Mouse (Mus musculus): ENCODE measurements around the gene Cmtr1. TPM values are rescaled to one million over a fixed set of nuclear protein-coding genes. Genes with fewer than 3 reads are reported as not detected.

The Cmtr1 gene
- polyA plus RNA-seq, 1 experiment from 2014 or later: 114 TPM

- H3K36me3 ChIP-seq (ENCODE audit: control insufficient read depth, insufficient read depth, low read length): peaks cover 3% of the 10 kb centered on the region; the same call in 1 of the 2 replicates
- H3K9ac ChIP-seq (replicated peaks; ENCODE audit: low read depth, low read length): no peak overlapping the region
- ATAC-seq (ENCODE audit: low read depth): no peak
- no peak overlapping the region for H3K27ac ChIP-seq (ENCODE audit: low read depth, low read length)
- no peaks in the 10 kb centered on the region for H3K27me3 ChIP-seq (ENCODE audit: control insufficient read depth, insufficient read depth, low read length)
- 84% methylated on average over 2 of the region's 2 CpGs for WGBS
- no peak overlapping the region for H3K4me2 ChIP-seq (ENCODE audit: low read depth, low read length)
- peaks cover 5% of the 10 kb centered on the region; the same call in 1 of the 2 replicates for H3K4me1 ChIP-seq (ENCODE audit: control insufficient read depth, insufficient read depth, low read length)
- no peaks in the 10 kb centered on the region for H3K9me3 ChIP-seq (ENCODE audit: control insufficient read depth, low read length)
- H3K4me3 ChIP-seq (ENCODE audit: low read depth, low read length): no peak overlapping the region
Measured at GRCm38 (mm10) chr17:29658249-29658648, 2.1 kb upstream of the Cmtr1 start.

DNA sequence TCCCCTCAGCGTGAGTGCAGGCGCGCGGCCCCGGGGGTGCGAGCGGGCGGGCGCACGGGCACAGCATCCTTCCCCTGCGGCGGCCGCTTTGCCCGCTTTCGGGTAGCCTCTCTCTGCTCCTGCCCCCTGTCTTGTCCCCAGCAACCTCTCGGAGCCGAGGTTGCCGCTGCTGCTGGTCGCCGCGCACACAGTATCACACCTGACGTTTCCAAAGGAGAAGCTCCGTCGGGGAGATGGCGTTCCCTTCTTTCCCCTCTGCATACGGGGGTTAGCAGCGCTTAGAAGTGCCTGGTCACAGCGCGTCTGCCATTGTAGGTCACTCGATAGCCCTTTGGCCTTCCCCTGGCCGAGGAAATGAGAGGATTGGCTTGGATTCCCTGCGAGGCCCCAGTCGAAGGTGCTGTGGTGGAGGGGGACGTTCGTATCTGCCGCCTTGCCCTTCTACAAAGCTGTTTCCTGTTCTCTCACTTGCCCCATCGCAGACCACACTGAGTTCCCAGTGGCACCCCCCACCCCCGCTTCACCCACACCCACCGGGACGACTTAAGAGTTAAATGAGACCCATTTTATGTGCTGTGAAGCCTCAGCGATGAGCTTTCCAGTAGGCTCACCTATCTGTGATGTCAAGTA, 482 bp downstream of the Cmtr1 start:
- Histone ChIP-seq H3K9me3 (ENCODE audit: control insufficient read depth, low read length) (no peaks in the 10 kb centered on the region), H3K27me3 (ENCODE audit: control insufficient read depth, insufficient read depth, low read length) (no peaks in the 10 kb centered on the region), H3K36me3 (ENCODE audit: control insufficient read depth, insufficient read depth, low read length) (peaks cover 4% of the 10 kb centered on the region; the same call in 1 of the 2 replicates), H3K27ac (ENCODE audit: low read depth, low read length) (peak overlapping the region; percentile 85), H3K9ac (replicated peaks; ENCODE audit: low read depth, low read length) (peak overlapping the region; percentile 92), H3K4me2 (ENCODE audit: low read depth, low read length) (peak overlapping the region; percentile 91), H3K4me1 (ENCODE audit: control insufficient read depth, insufficient read depth, low read length) (peaks cover 5% of the 10 kb centered on the region; the same call in 1 of the 2 replicates), H3K4me3 (ENCODE audit: low read depth, low read length) (peak overlapping the region; percentile 78)
- no peak; the same call in 1 of the 2 replicates for ATAC-seq (ENCODE audit: low read depth)
- WGBS: under 1% methylated on average over 40 of the region's 41 CpGs

GRCm38 (mm10) chr17:29662145-29662544, 1.8 kb downstream of the Cmtr1 start:
- no peak for ATAC-seq (ENCODE audit: low read depth)
- WGBS: 91% methylated on average over 6 of the region's 6 CpGs
- Histone ChIP-seq H3K9ac (replicated peaks; ENCODE audit: low read depth, low read length) (no peak overlapping the region), H3K4me2 (ENCODE audit: low read depth, low read length) (no peak overlapping the region), H3K27ac (ENCODE audit: low read depth, low read length) (no peak overlapping the region), H3K9me3 (ENCODE audit: control insufficient read depth, low read length) (no peaks in the 10 kb centered on the region), H3K27me3 (ENCODE audit: control insufficient read depth, insufficient read depth, low read length) (no peaks in the 10 kb centered on the region), H3K4me3 (ENCODE audit: low read depth, low read length) (no peak overlapping the region), H3K4me1 (ENCODE audit: control insufficient read depth, insufficient read depth, low read length) (peaks cover 5% of the 10 kb centered on the region; the same call in 1 of the 2 replicates), H3K36me3 (ENCODE audit: control insufficient read depth, insufficient read depth, low read length) (peaks cover 4% of the 10 kb centered on the region)

DNA sequence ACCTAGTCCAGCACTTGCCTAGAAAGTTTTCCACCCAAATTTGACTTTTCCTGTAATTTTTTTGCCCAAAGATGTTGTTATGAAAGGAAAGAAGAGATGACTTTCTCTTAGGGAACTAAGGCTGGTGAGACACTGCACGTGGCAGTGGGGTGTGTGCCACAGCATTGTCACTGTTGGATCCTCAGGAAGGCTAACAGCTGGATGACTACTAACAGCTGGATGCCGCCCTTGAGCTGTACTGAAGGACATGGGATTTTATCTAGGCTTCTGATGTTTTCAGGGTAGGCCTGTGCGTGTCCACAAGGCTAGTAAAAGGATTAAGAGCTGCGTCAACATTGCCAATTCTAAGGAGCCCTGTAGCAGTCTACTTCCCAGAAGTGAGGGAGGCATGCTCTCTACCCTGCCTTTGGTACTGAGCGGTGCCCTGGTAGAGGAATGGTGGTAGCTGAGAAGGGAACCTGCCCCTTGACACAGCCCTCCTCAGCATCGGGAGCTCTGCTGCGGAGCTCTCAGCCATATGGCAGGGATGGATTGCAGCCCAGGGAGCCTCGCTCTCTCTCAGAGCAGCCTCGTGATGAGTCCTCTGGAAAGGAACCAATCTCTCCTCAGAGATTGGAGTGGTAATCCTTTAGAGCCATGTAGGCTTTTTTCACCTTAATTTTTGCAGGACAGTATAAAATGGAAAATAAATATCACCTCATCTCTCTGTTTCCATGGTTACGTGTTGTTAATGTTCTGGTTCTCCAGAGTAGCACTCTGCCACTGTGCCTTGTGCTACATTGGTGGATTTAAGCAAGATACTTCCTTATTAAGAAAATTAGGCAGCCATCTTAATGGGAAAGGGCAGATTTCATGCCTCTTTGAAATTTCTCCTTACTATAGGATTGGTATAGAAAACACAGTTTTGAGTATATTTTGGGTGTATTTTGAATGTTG, 7.9 kb downstream of the Cmtr1 start:
- Histone ChIP-seq H3K4me1 (ENCODE audit: control insufficient read depth, insufficient read depth, low read length) (peaks cover 9% of the 10 kb centered on the region; the same call in 1 of the 2 replicates), H3K27ac (ENCODE audit: low read depth, low read length) (peak overlapping the region; percentile 69), H3K4me3 (ENCODE audit: low read depth, low read length) (no peak overlapping the region), H3K27me3 (ENCODE audit: control insufficient read depth, insufficient read depth, low read length) (no peaks in the 10 kb centered on the region), H3K9me3 (ENCODE audit: control insufficient read depth, low read length) (no peaks in the 10 kb centered on the region), H3K36me3 (ENCODE audit: control insufficient read depth, insufficient read depth, low read length) (peaks cover 1% of the 10 kb centered on the region; the same call in 1 of the 2 replicates), H3K4me2 (ENCODE audit: low read depth, low read length) (no peak overlapping the region), H3K9ac (replicated peaks; ENCODE audit: low read depth, low read length) (no peak overlapping the region; the same call in 1 of the 2 replicates)
- WGBS: 63% methylated on average over 10 of the region's 10 CpGs
- ATAC-seq (ENCODE audit: low read depth): peak; percentile 58; the same call in 1 of the 2 replicates

GRCm38 (mm10) chr17:29669030-29669429, 8.6 kb downstream of the Cmtr1 start:
- Histone ChIP-seq H3K9ac (replicated peaks; ENCODE audit: low read depth, low read length) (no peak overlapping the region), H3K9me3 (ENCODE audit: control insufficient read depth, low read length) (no peaks in the 10 kb centered on the region), H3K4me2 (ENCODE audit: low read depth, low read length) (no peak overlapping the region), H3K4me3 (ENCODE audit: low read depth, low read length) (no peak overlapping the region), H3K27ac (ENCODE audit: low read depth, low read length) (no peak overlapping the region), H3K27me3 (ENCODE audit: control insufficient read depth, insufficient read depth, low read length) (no peaks in the 10 kb centered on the region), H3K36me3 (ENCODE audit: control insufficient read depth, insufficient read depth, low read length) (peaks cover 2% of the 10 kb centered on the region; the same call in 1 of the 2 replicates), H3K4me1 (ENCODE audit: control insufficient read depth, insufficient read depth, low read length) (peaks cover 9% of the 10 kb centered on the region; the same call in 1 of the 2 replicates)
- no peak for ATAC-seq (ENCODE audit: low read depth)
- WGBS: 89% methylated on average over 4 of the region's 4 CpGs

- H3K36me3 ChIP-seq (ENCODE audit: control insufficient read depth, insufficient read depth, low read length): peaks cover 9% of the 10 kb centered on the region
- no peaks in the 10 kb centered on the region for H3K27me3 ChIP-seq (ENCODE audit: control insufficient read depth, insufficient read depth, low read length)
- peaks cover 9% of the 10 kb centered on the region; the same call in 1 of the 2 replicates for H3K4me1 ChIP-seq (ENCODE audit: control insufficient read depth, insufficient read depth, low read length)
- H3K4me2 ChIP-seq (ENCODE audit: low read depth, low read length): no peak overlapping the region
- no peak overlapping the region for H3K9ac ChIP-seq (replicated peaks; ENCODE audit: low read depth, low read length)
- no peaks in the 10 kb centered on the region for H3K9me3 ChIP-seq (ENCODE audit: control insufficient read depth, low read length)
- H3K27ac ChIP-seq (ENCODE audit: low read depth, low read length): no peak overlapping the region
- H3K4me3 ChIP-seq (ENCODE audit: low read depth, low read length): no peak overlapping the region
- ATAC-seq (ENCODE audit: low read depth): no peak
Measured at GRCm38 (mm10) chr17:29669936-29670335, 9.5 kb downstream of the Cmtr1 start.

- no peaks in the 10 kb centered on the region for H3K27me3 ChIP-seq (ENCODE audit: control insufficient read depth, insufficient read depth, low read length)
- no peak overlapping the region for H3K4me2 ChIP-seq (ENCODE audit: low read depth, low read length)
- H3K27ac ChIP-seq (ENCODE audit: low read depth, low read length): no peak overlapping the region
- peaks cover 19% of the 10 kb centered on the region for H3K36me3 ChIP-seq (ENCODE audit: control insufficient read depth, insufficient read depth, low read length)
- peaks cover 9% of the 10 kb centered on the region; the same call in 1 of the 2 replicates for H3K4me1 ChIP-seq (ENCODE audit: control insufficient read depth, insufficient read depth, low read length)
- 87% methylated on average over 2 of the region's 2 CpGs for WGBS
- no peak for ATAC-seq (ENCODE audit: low read depth)
- no peak overlapping the region for H3K9ac ChIP-seq (replicated peaks; ENCODE audit: low read depth, low read length)
- H3K9me3 ChIP-seq (ENCODE audit: control insufficient read depth, low read length): no peaks in the 10 kb centered on the region
- H3K4me3 ChIP-seq (ENCODE audit: low read depth, low read length): no peak overlapping the region
Measured at GRCm38 (mm10) chr17:29671021-29671420, 10.6 kb downstream of the Cmtr1 start.

- Histone ChIP-seq H3K27ac (ENCODE audit: low read depth, low read length) (no peak overlapping the region), H3K36me3 (ENCODE audit: control insufficient read depth, insufficient read depth, low read length) (peaks cover 37% of the 10 kb centered on the region), H3K9me3 (ENCODE audit: control insufficient read depth, low read length) (no peaks in the 10 kb centered on the region), H3K4me1 (ENCODE audit: control insufficient read depth, insufficient read depth, low read length) (peaks cover 3% of the 10 kb centered on the region; the same call in 1 of the 2 replicates), H3K9ac (replicated peaks; ENCODE audit: low read depth, low read length) (no peak overlapping the region), H3K27me3 (ENCODE audit: control insufficient read depth, insufficient read depth, low read length) (no peaks in the 10 kb centered on the region), H3K4me3 (ENCODE audit: low read depth, low read length) (no peak overlapping the region), H3K4me2 (ENCODE audit: low read depth, low read length) (no peak overlapping the region)
- WGBS: 96% methylated on average over 4 of the region's 4 CpGs
- no peak for ATAC-seq (ENCODE audit: low read depth)
Measured at GRCm38 (mm10) chr17:29673325-29673724, 12.9 kb downstream of the Cmtr1 start.

- Histone ChIP-seq H3K9me3 (ENCODE audit: control insufficient read depth, low read length) (no peaks in the 10 kb centered on the region), H3K4me2 (ENCODE audit: low read depth, low read length) (no peak overlapping the region), H3K4me3 (ENCODE audit: low read depth, low read length) (no peak overlapping the region), H3K4me1 (ENCODE audit: control insufficient read depth, insufficient read depth, low read length) (no peaks in the 10 kb centered on the region), H3K27me3 (ENCODE audit: control insufficient read depth, insufficient read depth, low read length) (no peaks in the 10 kb centered on the region), H3K36me3 (ENCODE audit: control insufficient read depth, insufficient read depth, low read length) (peaks cover 63% of the 10 kb centered on the region), H3K27ac (ENCODE audit: low read depth, low read length) (no peak overlapping the region), H3K9ac (replicated peaks; ENCODE audit: low read depth, low read length) (no peak overlapping the region)
- ATAC-seq (ENCODE audit: low read depth): no peak
- WGBS: 91% methylated on average over 8 of the region's 8 CpGs
Measured at GRCm38 (mm10) chr17:29678526-29678925, 18.1 kb downstream of the Cmtr1 start.

Measured in neural tube, embryonic 14.5 days (tissue).